Mouse (Mus musculus) C2C12 (cell line): ENCODE data around the gene Macrod1.

Experiments
- CEBPB ChIP-seq: IDR thresholded peaks from one replicate; pipeline ENCODE4 v1.6.1; 2011; ENCODE audit warnings: low read depth, mild to moderate bottlenecking, control low read depth, moderate library complexity
- CTCF ChIP-seq: IDR thresholded peaks from one replicate; pipeline ENCODE4 v1.5.1; 2011; ENCODE audit not compliant: control insufficient read depth, insufficient read depth, insufficient read length
- MAX ChIP-seq: IDR thresholded peaks from one replicate; pipeline ENCODE4 v1.6.1; 2011; ENCODE audit warnings: mild to moderate bottlenecking, control low read depth
- MYOD1 ChIP-seq: IDR thresholded peaks from one replicate; pipeline ENCODE4 v1.6.1; 2011; ENCODE audit warnings: low read depth; ENCODE audit not compliant: control insufficient read depth, insufficient read length
- MYOG ChIP-seq: IDR thresholded peaks from one replicate; pipeline ENCODE4 v1.6.1; 2011; ENCODE audit not compliant: control insufficient read depth, insufficient read length; ENCODE audit errors: extremely low read depth
- USF1 ChIP-seq: IDR thresholded peaks from one replicate; pipeline ENCODE4 v1.6.1; 2011; ENCODE audit warnings: low read depth, mild to moderate bottlenecking, control low read depth, moderate library complexity

- no peak for TF ChIP-seq MYOD1
- no peak for TF ChIP-seq CTCF
- TF ChIP-seq MAX, result no peak
- no peak for TF ChIP-seq USF1
- no peak for TF ChIP-seq CEBPB
- TF ChIP-seq MYOG, result no peak
Measured at GRCm38 (mm10) chr19:7117653-7118307, 61.2 kb downstream of the Macrod1 start.
